Mouse (Mus musculus) common myeloid progenitor, adult 5-6 weeks (primary cell): ENCODE results near the gene Sec24a. TPM values are rescaled to one million over a fixed set of nuclear protein-coding genes. Genes with fewer than 3 reads are reported as not detected.
"Not testable (repeated sequence)": the region's sequence is repeated elsewhere in the genome, so short reads cannot be mapped to it uniquely, and the experiment has no call there.

Source experiments
- ATAC-seq: replicated peaks from 2 replicates; pipeline ENCODE4 v1.8.0; 2016; ENCODE audit warnings: low read depth, mild to moderate bottlenecking, moderate TSS enrichment, inconsistent platforms; ENCODE audit not compliant: poor library complexity, severe bottlenecking
- total RNA-seq: library from RNA; stranded (forward); fragments of 200-1000, 187-1606 nt; gene quantifications from 2 replicates; pipeline ENCODE4 v1.2.3, GENCODE M21; 2017

The Sec24a gene
- total RNA-seq, result 10.4 and 11.0 TPM in 2 replicates

DNA sequence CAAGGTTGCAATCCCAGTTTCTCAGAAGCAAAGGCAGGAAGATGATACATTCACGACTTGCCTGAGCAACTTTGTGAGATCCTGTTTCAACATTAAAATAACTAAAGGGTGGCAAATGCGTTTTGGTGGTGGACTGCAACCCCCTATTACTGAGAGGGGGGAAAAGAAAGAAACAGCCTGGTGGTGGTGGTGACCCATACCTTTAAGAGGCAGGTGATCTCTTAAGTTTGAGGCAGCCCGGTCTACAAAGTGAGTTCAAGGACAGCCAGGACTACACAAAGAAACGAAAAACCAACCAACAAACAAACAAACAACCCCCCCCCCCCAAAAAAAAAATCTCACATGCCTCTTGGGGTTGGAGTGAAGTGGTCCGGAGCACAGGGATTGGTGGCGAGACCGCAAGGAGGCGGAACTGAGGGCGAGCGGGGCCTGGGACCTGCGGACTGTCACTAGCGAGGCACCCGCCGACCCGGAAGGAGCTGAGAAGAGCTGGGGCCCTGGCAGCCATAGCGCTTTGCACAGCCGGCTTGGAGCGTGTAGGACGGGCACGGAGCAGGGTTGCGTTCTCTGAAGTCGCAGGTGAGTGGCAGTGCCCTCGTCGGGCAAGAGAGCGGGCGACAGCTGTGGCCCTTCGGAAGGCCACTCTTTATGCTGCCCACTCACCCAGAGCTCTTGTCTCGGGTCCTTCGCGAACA lies at the start of gene Sec24a, which contains the start of gene Sar1b:
Sec24a (minus strand) TSS at position 422 of the 695 bp plus-strand sequence.
Sar1b (plus strand) TSS at position 475 of the 695 bp plus-strand sequence.
- peak; percentile 99 for ATAC-seq

DNA sequence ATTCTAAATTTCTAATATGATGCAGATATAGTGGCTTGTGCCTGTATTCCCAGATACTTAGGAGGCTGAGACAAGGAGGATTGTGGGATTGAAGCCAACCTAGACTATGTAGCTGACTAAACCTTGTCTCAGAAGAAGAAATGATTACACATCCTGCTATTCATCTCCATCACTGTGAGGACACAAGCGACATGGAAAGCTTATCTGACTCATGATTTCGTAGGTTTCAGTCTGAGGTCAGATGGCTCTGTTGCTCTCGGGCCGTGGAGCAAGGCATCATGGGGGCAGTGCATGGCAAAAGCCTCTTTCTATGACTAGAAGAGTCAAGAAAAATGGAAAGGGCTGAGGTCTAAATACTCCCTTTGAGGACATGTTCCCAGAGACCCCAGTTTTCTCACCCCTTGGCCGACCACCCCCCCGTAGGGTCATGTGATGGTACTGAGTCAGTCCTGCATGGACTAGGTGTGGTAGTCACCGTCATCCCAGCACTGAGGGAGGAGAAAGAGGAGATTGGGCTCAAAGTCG lies 48.6 kb upstream of the Sec24a start:
- no peak for ATAC-seq

DNA sequence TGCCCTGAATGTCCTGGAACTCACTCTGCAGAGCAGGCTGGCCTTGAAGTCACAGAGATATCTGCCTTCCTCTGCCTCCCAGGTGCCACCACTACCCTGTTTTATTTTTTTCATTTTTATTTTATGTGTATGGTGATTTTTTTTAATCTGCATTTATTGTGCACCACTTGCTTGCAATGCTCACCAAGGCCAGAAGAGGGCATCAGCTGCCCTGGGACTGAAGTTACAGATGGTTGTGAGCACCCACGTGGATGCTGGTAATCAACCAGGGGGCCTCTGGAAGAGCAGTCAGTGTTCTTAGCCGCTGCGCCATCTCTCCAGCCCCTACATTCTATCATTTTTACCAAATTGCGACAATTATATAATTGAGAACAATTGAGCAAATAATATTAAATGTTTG lies 47.8 kb upstream of the Sec24a start:
- ATAC-seq, result no peak

DNA sequence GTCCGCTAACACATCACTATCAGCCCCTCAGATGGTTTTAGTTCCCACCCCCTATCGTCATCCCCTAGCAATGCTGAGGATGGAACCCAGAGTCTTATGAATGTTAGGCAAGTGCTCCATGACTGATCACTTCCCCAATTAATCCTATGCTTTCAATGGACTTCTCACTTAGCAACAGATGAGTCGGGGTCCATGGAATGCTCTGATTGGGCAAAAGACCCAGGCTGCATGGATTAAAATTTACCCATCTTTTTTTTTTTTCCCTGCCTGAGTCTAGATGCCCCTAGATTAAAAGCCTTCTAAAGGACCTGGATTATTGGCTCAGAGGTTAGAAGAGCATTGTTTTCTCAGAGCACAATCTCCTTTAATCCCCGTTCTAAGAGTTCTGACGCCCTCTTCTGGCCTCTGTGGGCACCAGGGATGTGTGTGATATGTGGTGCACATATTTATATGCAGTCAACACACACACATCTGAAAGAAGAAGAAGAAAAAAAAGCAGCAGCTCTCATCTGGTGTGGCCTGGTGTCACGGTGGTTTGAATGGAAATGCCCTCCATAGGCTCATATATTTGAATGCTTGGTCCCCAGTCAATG lies 46.3 kb upstream of the Sec24a start:
- ATAC-seq, result peak; percentile 89

DNA sequence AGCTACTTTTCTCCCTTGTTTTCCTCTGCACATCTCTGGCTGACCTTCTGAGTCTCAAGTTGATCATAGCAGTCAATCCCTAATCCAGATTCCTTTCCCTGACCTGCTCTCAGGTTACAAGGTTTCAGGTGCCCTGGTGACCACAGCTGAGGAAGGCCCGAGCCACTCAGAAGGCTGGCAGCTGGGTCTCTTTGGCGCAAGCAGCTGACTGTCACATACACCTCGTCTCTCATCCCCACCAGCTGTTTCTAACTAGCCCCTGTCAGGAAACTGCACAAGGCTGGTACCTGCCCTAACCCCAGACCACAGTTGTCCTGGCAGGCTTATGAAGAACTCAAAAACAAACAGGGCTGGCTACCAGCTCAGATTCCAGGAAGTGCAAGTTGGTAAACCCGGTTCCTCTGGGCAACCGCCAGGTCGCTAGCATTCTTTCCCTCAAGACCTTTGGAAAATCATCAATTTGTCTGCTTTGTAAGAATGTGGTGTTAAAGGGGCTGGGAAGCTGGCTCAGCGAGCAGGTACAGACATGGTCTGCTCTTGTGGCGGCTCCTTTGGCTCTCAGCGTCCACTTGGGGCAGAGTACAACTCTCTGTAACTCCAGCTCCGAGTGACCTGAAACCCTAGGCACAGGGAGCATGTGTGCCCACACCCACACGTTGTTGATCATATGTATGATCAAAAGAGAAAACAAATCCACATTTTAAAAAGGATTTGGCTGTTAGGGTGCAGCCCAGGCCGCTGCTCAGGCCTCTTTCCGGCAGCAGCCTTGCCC lies 43.9 kb upstream of the Sec24a start:
- no peak for ATAC-seq

DNA sequence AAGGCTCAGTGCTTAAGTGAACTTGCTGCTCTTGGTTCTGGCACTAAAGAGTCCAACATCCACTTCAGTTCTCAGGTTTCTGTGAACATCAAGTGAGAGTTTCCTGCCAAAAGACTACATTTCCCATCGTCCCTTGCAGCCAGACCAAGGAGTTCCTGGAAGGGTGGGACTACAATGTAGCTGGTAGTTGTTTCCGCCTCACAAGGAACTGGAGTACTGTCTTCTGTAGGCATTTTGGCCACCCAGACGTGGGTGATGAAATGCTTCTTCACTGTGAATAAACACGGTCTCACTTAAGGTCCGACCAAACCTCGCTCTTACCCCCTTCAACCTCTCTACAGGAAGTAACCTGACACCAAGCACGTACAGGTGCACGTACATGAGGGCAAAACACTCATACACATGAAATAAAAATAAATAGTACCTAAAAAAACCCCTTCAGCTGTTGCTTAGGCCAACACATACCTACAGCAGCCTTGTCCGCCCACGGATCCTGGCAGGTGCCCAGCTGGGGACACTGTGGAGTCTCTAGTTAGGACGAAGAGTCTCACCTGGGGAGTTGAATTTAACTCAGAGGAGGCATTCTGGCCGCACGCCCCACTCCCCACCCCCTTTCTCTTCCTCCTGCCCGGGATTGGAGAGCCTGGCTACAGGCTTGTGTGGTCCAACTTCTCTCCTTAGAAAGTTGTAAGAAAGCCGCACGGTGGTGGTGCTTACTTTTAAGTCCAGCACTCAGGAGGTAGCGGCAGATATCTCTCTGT lies 42.0 kb upstream of the Sec24a start:
- peak; percentile 84 for ATAC-seq

DNA sequence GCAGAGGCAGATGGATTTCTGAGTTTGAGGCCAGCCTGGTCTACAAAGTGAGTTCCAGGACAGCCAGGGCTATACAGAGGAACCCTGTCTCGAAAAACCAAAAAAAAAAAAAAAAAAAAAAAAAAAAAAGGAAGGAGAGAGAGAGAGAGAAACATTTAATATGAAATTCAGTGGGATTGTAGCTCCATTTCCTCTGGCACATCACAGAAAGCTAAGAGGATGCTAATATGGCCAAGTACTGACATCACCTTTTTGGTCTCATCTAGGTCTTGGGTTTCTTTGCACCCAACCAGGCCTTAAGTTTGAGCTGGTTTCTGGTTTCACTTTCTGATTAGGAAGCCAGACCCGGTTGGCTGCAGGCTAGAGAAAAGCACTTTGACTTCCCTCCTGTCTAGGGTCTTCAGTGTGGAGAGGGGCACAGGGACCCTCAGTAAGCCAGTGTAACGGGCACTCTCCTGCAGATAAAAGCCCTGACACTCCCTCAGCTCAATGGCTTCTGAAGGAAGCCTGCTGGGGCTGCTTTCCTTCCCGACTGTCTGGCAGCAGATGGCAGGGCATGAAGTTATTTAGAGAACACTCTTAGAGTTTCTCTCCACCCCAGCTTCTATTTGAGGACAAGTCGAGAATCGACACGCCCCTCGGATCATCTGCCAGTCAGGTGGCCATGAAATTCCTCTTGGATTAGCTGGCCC lies 37.3 kb upstream of the Sec24a start:
- no peak for ATAC-seq

DNA sequence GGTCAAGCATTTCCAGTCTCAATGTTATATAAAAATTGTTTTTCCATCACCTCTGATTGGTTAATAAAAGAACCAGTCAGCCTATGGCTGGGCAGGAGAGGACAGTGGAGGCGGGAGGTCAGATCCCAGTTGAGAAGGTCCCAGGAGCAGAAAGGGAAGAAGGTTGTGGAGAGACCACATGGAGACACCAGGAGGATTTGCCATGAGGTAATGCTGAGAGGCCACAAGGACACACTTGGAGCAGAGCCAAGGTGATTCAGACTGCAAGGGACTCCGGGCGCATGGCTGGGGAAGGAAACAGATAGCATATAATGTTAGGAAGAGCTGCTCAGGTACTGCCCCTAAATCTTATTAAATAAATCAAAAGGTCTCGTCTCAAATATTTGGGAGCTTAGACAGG lies 32.8 kb upstream of the Sec24a start:
- ATAC-seq, result no peak

DNA sequence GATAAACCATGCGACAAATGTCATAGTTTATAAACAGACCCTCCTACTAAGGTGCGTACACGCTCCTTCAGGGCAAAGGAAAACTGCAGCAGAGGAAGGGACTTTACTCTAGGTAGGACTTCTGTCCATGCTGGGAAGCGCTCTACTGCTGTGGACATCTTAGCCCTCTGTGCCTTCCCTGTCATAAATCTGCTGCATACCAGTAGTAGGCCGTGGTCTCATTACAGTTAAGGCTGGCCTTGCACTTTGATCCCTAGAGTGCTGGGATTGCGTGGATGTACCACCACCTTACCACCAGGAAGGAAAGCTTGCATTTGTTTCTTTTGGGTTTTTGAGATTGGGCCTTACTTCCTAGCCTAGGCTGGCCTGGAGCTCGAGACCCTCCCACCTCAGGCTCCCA lies 27.2 kb upstream of the Sec24a start:
- ATAC-seq, result no peak

DNA sequence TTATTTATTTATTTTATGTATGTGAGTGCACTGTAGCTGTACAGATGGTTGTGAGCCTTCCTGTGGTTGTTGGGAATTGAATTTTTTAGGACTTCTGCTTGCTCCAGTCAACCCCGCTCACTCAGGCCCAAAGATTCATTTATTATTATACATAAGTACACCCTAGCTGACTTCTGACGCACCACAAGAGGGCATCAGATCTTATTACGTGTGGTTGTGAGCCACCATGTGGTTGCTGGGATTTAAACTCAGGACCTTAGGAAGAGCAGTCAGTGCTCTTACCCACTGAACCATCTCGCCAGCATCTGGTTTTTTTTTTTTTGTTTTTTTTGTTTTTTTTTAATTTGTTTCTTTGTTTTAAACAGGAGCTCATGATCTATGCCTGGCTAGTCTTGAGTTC lies 26.3 kb upstream of the Sec24a start:
- not testable (repeated sequence) for ATAC-seq

DNA sequence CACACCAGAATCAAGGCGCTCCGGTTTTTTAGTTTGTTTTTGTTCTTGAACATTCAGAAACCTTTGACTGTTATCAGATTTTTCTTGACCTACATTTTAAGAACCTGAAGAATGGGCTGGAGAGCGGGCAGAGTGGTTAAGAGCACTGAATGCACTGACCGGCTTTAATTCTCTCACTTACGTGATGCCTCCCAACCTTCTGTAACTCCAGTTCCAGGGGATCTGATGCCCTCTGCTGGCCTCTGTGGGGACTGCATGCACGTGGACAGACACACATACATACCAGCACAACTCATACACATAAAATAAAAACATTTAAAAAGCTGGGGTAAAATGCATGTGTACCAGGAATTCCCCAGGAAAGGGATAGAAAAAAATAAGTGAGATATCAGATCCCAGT lies 22.5 kb upstream of the Sec24a start:
- no peak for ATAC-seq

DNA sequence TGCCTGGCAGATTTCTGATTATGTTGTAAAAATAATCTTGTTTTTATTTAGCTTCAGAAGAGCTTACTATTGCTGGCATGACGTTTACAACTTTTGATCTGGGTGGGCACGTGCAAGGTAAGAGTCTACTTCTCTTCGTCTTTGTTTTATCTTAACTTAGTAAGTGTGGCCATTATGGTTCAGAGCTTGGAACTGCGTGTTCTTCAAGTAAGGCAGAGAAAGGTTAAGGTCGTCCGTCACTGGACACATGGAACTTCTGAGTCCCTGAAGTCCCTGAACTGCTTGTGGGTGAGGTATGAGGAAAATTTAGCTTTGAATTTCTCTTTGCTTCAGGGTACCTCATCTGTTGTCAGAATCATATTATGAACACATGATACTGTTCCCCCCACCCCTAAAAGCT lies 19.3 kb upstream of the Sec24a start:
- no peak for ATAC-seq

DNA sequence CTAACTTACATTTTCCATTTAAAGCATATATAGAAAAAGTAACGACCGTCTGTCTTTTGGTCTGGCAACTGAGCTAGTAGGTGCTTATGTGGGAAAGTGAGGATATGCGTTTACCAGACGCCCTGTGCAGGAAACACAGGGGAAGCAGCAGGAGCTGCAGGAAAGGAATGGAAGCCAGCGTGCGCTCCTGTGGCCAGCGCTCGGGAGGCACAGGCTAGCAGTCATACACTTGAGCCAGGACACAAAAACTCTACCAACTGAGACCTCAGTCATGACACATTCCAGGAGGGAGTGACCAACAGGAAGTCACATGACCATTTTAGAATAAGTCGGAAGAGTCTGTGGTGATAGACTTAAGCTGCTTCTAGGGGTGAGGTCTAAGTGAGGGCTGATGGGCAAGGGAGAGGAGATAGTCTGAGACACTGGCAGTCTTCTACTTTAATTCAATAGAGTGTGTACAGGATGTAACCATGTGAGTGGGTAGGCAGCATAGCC lies 17.4 kb upstream of the Sec24a start:
- no peak for ATAC-seq

DNA sequence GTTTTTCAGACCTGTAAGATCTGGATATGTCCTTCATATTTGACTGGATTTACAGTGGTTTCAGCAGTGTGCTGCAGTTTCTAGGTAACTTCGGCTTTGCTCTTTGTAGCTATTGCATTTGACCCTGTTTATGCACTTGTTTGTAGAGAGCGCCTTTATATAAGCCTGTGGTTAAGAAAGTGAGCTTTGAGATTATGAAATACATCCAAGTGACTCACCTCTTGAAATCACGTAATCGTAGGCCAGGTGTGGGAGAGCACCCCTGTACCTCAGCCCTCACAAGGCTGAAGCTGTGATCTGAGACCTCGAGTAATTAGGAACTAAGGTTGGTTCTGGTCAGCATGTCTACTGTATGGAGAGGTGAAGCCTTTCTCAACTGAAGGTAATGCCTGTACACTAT lies 14.0 kb upstream of the Sec24a start:
- no peak for ATAC-seq

DNA sequence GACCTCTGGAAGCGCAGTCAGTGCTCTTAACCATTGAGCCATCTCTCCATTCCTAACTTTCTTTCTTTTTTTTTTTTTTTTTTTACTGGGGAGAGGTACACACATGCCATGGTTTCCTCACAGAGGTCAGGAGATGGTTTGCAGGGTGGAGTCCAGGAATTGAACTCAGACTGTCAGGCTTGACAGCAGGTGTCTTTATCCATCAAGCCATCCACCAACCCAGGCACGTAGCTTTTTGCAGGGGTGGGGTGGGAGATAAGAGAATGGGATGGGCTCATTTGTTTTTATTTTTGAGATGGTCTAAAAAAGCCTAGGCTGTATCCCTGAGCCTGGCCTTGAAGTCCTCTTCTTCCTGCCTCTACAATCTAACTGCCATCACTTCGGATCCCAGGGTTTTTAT lies 12.1 kb upstream of the Sec24a start:
- no peak for ATAC-seq

DNA sequence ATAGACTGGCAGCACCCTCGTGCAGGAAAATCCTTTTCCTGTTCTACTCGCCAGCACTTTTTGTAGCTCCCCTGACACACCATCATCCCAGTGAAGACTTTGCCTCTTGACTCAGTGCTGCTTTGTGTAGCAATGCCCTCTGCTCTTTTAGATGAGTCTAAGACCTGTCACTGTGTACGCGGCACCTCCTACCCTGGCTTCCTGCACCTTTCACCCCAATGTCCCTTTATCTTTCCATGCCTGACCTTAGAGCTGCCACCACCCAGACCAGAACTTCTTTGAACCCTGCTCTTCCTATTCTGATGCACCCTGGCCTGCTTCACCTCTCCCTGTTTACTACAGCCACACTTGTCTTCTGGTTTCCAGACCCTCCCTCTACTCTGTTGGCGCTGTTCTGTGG lies 4.9 kb upstream of the Sec24a start:
- ATAC-seq, result no peak

DNA sequence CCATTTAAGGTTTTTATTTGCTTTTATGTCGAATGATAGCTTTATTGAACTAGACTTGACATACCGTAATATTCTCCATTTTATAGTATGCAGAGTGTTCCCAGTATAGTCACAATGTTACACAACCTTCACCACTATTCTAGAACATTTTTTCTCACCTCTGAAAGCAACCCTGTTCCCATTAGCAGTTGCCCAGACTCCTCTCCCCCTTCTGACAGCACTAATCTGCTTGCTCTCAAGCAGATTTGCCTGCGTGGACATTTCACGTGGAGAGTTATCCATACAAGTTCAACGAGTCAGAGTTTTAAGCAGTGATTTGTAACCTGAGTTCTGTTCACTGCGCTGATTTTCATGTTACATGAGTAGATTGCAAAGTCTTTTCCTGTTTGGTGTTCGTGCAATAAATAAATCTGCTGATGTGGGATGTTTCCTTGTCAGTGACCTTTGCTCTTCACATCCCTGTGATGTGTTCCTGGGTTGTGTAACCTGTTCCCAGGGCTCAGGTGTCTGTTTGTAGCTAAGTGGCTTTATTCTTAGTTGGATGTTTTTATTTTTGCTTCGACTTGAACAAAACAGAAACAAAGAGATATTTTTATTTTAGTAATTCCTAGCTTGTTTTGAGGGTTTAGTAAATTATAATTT lies 4.3 kb upstream of the Sec24a start:
- no peak for ATAC-seq

DNA sequence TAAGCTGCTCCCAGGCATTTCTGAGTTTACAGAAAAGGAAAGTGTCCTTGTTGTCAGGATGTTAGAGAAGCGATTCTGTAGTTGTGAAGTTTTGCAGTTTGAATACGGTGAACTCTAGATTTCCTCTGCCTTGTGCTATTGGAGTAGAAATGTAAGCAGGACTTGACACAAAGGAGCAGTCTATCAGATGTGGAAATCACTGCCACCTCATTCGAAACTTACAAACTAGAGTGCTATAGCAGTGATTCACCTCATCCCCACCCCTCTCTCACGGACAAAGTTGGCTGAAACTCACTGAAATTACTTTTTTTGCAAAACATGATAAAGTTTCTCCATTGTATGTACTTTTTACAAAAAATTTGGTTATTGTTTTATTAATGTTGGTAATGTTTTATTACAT lies 1.4 kb upstream of the Sec24a start:
- no peak for ATAC-seq

DNA sequence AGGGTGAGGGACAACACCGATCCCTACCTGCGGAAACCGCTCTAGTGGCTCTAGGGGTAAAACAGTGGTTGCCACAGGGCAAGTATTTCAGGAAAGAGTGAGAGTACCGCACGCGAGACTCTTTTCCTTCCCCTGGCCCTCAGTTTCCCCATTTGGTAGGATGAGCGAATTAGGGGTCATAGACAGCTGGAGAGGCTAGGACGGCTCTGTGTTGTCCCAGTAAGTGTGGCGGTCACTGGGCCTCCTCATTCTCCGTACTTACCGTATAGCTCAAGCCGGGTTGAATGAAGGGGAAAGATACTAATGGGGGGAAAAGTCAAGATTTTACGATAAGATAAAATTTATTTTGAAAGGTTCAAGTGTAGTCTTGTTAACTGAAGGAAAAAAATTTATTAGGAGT lies 521 bp upstream of the Sec24a start:
- ATAC-seq, result no peak
